Mouse (Mus musculus) c-Kit-positive CD71-negative TER-119-negative erythroid progenitor cells, embryonic 14.5 days (primary cell): ENCODE data around the gene Gja8.

Experiments
- DNase-seq: peaks from one replicate; pipeline ENCODE4 v3.0.0-alpha.2; 2013; ENCODE audit warnings: low read depth

Gja8 gene

DNA sequence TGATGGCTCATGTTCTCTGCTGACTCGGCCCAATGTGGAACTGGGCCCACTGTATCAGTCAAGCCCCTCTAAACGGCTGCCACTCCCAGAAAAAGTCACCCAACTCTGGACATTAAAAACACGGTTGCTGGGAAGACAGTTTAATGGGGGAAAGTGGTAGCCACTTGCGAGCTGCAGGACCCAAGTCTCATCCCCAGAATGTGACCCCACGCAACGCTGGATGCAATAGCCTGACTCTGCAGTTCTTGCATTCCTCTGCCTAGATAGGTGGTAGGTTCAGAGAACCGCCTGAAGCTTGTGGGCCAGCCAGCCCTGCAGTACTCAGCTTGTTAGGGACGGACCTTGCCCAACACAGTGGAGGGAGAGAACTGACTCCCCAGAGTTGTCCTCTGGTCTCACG lies 46.3 kb downstream of the Gja8 start:
- DNase-seq, result no peak

DNA sequence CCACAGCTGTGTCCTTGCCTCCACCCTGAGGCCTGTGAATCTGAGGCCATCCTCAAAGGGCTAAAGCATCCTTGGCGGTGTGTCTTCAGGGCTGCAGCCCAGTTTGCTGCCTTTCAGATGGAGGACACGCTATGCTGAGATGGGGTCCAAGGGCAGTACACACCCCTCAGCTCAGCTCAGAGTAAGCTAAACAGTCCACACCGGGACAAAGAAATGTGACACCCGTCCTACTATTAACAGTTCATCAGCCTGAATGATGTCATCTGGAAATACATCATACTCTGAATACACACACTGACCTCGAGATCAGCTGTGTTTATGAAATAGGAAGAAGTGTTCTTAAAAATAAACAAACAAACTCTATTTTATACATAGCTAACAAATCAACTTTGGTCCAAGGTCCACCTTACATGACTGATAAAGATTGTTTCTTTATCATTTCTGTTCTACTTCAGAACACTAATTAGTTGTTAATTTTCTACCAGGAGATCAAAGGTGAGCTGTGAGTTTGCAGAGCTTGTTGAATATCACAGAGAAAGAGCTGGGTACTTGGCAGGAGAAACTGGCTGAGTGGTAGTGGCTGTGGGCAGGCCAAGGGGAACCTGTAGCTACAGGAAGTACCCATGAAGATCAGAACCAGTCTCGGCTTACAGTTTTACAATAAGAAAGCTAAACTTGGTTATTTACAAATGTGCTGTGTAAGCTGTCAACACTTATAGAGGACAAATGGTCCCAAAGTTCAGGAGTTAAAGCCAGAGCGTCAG lies 50.8 kb downstream of the Gja8 start:
- DNase-seq, result no peak

DNA sequence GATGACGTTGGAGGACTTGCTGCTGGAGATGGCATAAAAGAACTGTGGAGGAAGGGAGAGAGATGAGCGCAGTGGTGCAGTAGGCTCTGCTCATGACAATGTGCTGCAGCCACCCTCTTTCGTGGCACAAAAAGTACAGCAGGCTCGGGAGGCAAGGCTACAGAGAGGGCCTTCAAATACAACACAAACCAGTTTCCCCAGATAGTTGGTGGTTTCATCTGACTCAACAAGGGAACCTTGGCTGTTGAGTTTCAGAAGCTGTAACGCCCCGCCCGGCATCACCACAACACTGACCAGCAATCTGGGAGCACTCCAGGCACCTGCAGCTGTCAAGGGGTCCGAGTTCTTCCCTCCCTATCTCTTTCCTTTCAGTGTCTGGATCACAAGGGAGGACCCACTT lies 53.3 kb downstream of the Gja8 start:
- no peak for DNase-seq

DNA sequence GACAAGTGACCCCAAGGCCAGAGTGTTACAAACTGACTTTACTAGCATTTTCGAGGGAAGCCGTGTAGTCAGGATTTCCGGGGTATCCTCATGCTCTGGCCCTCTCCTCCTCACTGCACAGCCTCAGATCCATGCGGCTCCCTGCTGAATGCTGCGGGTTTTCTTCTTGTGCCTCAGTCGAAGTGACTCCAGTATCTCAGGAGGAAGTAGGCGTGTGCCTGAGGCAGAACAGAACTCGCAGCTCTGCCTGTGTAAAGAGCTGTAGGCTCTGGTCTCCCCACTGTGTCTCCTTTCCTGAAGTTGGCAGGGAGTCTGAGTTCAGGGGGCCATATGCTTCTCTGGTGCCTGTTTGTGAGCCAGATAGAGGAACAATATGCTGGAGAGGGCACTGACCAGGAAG lies 54.8 kb downstream of the Gja8 start:
- DNase-seq, result no peak

DNA sequence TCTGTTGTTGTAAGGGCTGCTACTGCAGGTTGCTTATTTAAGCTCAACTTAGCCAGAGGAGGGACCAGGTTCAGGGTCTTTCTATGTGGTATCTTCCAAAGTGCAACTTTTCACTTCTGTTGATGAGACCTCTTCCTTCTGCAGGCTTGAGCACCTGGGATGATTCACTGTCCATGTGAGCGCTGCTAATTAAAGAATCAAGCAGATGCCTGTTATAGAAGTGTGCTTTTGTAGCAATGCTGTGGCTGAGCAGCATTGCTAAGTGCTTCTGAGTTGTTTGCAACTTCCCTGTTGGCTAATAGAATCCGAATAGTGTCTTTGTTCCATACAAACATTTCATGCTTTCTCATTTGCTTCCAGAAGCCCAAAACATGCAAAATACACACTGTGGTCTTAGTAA lies 55.5 kb downstream of the Gja8 start:
- no peak for DNase-seq

DNA sequence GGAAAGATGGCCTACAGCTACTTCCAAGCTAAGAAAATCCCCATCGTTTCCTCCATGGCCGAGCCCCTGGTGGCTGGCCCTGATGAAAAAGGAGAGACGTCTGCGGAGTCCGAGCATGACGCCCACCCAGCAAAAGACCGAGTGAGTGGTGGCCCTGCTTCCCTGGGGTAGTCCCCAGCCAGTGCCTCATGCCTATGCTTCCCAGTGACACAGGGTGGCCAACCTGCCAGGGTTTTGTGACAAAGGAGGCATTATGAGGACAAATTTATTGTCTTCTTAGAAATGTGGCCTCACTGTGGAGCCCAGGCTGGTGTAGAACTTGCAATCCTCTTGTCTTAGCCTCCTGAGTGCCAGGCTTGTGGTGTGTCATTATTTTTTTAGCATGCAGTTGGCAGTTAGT lies 56.7 kb downstream of the Gja8 start:
- no peak for DNase-seq

DNA sequence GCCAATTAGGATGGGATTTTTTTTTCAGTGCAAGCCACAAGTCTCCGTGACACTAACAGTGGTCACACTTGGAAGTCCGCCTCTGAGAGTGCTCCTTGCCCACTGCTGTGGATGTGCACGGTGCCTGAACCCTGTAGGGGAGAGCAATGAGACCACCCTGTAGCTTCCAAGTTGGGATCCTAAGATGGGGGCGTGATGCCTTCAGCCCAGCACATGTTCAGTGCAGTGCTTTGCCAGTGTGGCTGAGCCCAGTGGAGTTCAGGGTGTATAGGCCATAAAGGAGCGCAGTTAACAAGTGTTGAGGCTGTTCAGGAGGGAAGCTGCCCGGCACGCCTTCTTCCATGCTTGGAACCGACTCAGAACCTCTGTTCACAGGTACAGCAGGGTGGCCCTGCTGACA lies 57.3 kb downstream of the Gja8 start:
- no peak for DNase-seq

DNA sequence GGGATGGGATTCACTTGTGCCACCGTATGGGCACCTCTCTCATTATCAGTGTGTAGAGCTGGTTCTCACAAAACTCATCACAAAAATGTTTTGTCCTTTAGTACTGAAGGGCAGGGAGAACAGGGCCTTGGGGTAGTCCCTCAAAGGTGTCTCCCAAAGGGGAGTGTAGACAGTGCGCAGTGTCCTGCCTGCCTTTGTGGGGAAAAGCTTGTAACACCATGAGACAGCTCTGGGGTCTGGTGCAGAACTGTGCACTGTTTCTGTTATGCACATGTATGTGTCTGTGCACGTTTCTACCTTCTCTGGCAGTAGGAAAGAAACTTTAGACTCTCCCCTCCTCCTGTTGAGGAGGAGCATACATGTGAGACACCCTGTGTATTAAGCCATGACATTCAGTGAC lies 58.0 kb downstream of the Gja8 start:
- DNase-seq, result no peak
